In genomic region chr8:70766571-70767440, GRCm38 (mm10) we compare ENCODE assay signal across 8 mouse cellular contexts. TPM values are rescaled to one million over a fixed set of nuclear protein-coding genes. Genes with fewer than 3 reads are reported as not detected.
DNase-seq lines count a peak whose midpoint lies in the region; ATAC-seq lines count a peak whose summit lies in the region.

No protein-coding gene starts in this region.

- ATAC-seq in forebrain, embryonic 15.5 days (replicated peaks), result no peak
- peak; percentile 20; the same call in 1 of the 2 replicates for ATAC-seq in hindbrain, embryonic 11.5 days (ENCODE audit: low FRiP score)
- peak; percentile 17; the same call in 1 of the 2 replicates for ATAC-seq in limb, embryonic 15.5 days (ENCODE audit: insufficient number of reproducible peaks, low FRiP score, low TSS enrichment, low read depth)
- no peak for ATAC-seq in midbrain, embryonic 15.5 days (replicated peaks)

- DNase-seq in NIH3T3 (ENCODE audit: low read depth), result peak; percentile 88
- peak; percentile 78 for DNase-seq in c-Kit-positive CD71-positive TER-119-positive erythroid progenitor cells, embryonic 14.5 days (ENCODE audit: low spot score)
- peak; percentile 53 for DNase-seq in hindbrain, embryonic 11.5 days (ENCODE audit: low spot score)
- DNase-seq in urinary bladder, postnatal 36 days (ENCODE audit: low spot score in 2 of 2), result peak; percentile 78 to 84
- no peak for DNase-seq in thymus, postnatal 25 days

- H3K27me3 ChIP-seq in forebrain, embryonic 15.5 days, result 0 out of 2 replicates have a peak, but pooled peaks cover 5% of the 10 kb centered on the region
- H3K27me3 ChIP-seq in hindbrain, embryonic 11.5 days (ENCODE audit: control insufficient read depth, insufficient read depth, low read length), result no peaks in the 10 kb centered on the region
- no peaks in the 10 kb centered on the region for H3K27me3 ChIP-seq in limb, embryonic 15.5 days
- H3K27me3 ChIP-seq in midbrain, embryonic 15.5 days (replicated peaks), result peaks cover 16% of the 10 kb centered on the region; the same call in 1 of the 2 replicates

- 10% methylated on average over 21 of the region's 21 CpGs for WGBS in forebrain, embryonic 15.5 days
- 9% methylated on average over 21 of the region's 21 CpGs for whole genome bisulfite sequencing in hindbrain, embryonic 11.5 days
- 8% methylated on average over 21 of the region's 21 CpGs for WGBS in limb, embryonic 15.5 days
- WGBS in midbrain, embryonic 15.5 days, result 9% methylated on average over 21 of the region's 21 CpGs

- peak overlapping the region; percentile 19 for H3K4me3 ChIP-seq in forebrain, embryonic 15.5 days
- H3K4me3 ChIP-seq in hindbrain, embryonic 11.5 days (ENCODE audit: low read depth, low read length), result peak overlapping the region; percentile 17; the same call in 1 of the 2 replicates
- peak overlapping the region; percentile 44 for H3K4me3 ChIP-seq in limb, embryonic 15.5 days
- peak overlapping the region; percentile 6; the same call in 1 of the 2 replicates for H3K4me3 ChIP-seq in midbrain, embryonic 15.5 days

- peak overlapping the region; percentile 43 for H3K9ac ChIP-seq in forebrain, embryonic 15.5 days (replicated peaks)
- peak overlapping the region; percentile 31; the same call in 1 of the 2 replicates for H3K9ac ChIP-seq in hindbrain, embryonic 11.5 days (ENCODE audit: low read depth, low read length)
- peak overlapping the region; percentile 39 for H3K9ac ChIP-seq in limb, embryonic 15.5 days
- peak overlapping the region; percentile 9; the same call in 1 of the 2 replicates for H3K9ac ChIP-seq in midbrain, embryonic 15.5 days

- peak overlapping the region; percentile 42 for H3K4me2 ChIP-seq in forebrain, embryonic 15.5 days (replicated peaks)
- peak overlapping the region; percentile 42 for H3K4me2 ChIP-seq in hindbrain, embryonic 11.5 days (replicated peaks; ENCODE audit: low read depth, low read length)
- peak overlapping the region; percentile 88 for H3K4me2 ChIP-seq in limb, embryonic 15.5 days
- H3K4me2 ChIP-seq in midbrain, embryonic 15.5 days, result peak overlapping the region; percentile 37

- H3K27ac ChIP-seq in forebrain, embryonic 15.5 days (replicated peaks), result no peak overlapping the region
- no peak overlapping the region for H3K27ac ChIP-seq in hindbrain, embryonic 11.5 days (ENCODE audit: low read depth, low read length)
- H3K27ac ChIP-seq in limb, embryonic 15.5 days, result peak overlapping the region; percentile 34; the same call in 1 of the 2 replicates
- no peak overlapping the region for H3K27ac ChIP-seq in midbrain, embryonic 15.5 days

- H3K4me1 ChIP-seq in forebrain, embryonic 15.5 days, result peaks cover 13% of the 10 kb centered on the region
- peaks cover 8% of the 10 kb centered on the region for H3K4me1 ChIP-seq in hindbrain, embryonic 11.5 days (replicated peaks; ENCODE audit: control insufficient read depth, insufficient read depth, low read length)
- H3K4me1 ChIP-seq in limb, embryonic 15.5 days, result peaks cover 28% of the 10 kb centered on the region
- peaks cover 16% of the 10 kb centered on the region for H3K4me1 ChIP-seq in midbrain, embryonic 15.5 days

- peaks cover 39% of the 10 kb centered on the region for H3K36me3 ChIP-seq in forebrain, embryonic 15.5 days
- peaks cover 7% of the 10 kb centered on the region; the same call in 1 of the 2 replicates for H3K36me3 ChIP-seq in hindbrain, embryonic 11.5 days (ENCODE audit: control insufficient read depth, insufficient read depth, low read length)
- peaks cover 40% of the 10 kb centered on the region for H3K36me3 ChIP-seq in limb, embryonic 15.5 days
- H3K36me3 ChIP-seq in midbrain, embryonic 15.5 days (replicated peaks), result peaks cover 31% of the 10 kb centered on the region

- no peaks in the 10 kb centered on the region for H3K9me3 ChIP-seq in forebrain, embryonic 15.5 days
- H3K9me3 ChIP-seq in hindbrain, embryonic 11.5 days (ENCODE audit: control insufficient read depth, low read length), result no peaks in the 10 kb centered on the region
- no peaks in the 10 kb centered on the region for H3K9me3 ChIP-seq in limb, embryonic 15.5 days
- no peaks in the 10 kb centered on the region for H3K9me3 ChIP-seq in midbrain, embryonic 15.5 days

RNA-seq across cellular contexts. Expression of gene Mpv17l2, which starts 6.1 kb away (rescaled TPM):
- 51.5 and 57.7 TPM in 2 replicates for polyA plus RNA-seq in forebrain, embryonic 15.5 days (2015; fragmentation: Nextera tagmentation; extraction: Ambion mirVana)
- polyA plus RNA-seq in hindbrain, embryonic 11.5 days (2014; fragmentation: Nextera tagmentation; extraction: Ambion mirVana), result 38.7 and 40.6 TPM in 2 replicates
- polyA plus RNA-seq in limb, embryonic 15.5 days (2015; fragmentation: Nextera tagmentation; extraction: Ambion mirVana), result 41.9 and 46.1 TPM in 2 replicates
- polyA plus RNA-seq in midbrain, embryonic 15.5 days (2015; fragmentation: Nextera tagmentation; extraction: Ambion mirVana), result 36.6 and 38.4 TPM in 2 replicates

RNA-seq across cellular contexts. Expression of gene Pik3r2, which starts 9.7 kb away (rescaled TPM):
- 126 and 127 TPM in 2 replicates for polyA plus RNA-seq in forebrain, embryonic 15.5 days (2015; fragmentation: Nextera tagmentation; extraction: Ambion mirVana)
- 31.5 and 36.5 TPM in 2 replicates for polyA plus RNA-seq in hindbrain, embryonic 11.5 days (2014; fragmentation: Nextera tagmentation; extraction: Ambion mirVana)
- polyA plus RNA-seq in limb, embryonic 15.5 days (2015; fragmentation: Nextera tagmentation; extraction: Ambion mirVana), result 85.8 and 91.4 TPM in 2 replicates
- polyA plus RNA-seq in midbrain, embryonic 15.5 days (2015; fragmentation: Nextera tagmentation; extraction: Ambion mirVana), result 113 TPM in 2 replicates

RNA-seq across cellular contexts. Expression of gene Rab3a, which starts 12.3 kb away (rescaled TPM):
- 319 and 328 TPM in 2 replicates for polyA plus RNA-seq in forebrain, embryonic 15.5 days (2015; fragmentation: Nextera tagmentation; extraction: Ambion mirVana)
- 91.5 and 94.3 TPM in 2 replicates for polyA plus RNA-seq in hindbrain, embryonic 11.5 days (2014; fragmentation: Nextera tagmentation; extraction: Ambion mirVana)
- 17.1 and 19.4 TPM in 2 replicates for polyA plus RNA-seq in limb, embryonic 15.5 days (2015; fragmentation: Nextera tagmentation; extraction: Ambion mirVana)
- 473 and 487 TPM in 2 replicates for polyA plus RNA-seq in midbrain, embryonic 15.5 days (2015; fragmentation: Nextera tagmentation; extraction: Ambion mirVana)

RNA-seq across cellular contexts. Expression of gene Mast3, which starts 38.0 kb away (rescaled TPM):
- 24.6 and 25.0 TPM in 2 replicates for polyA plus RNA-seq in forebrain, embryonic 15.5 days (2015; fragmentation: Nextera tagmentation; extraction: Ambion mirVana)
- 11.2 and 12.3 TPM in 2 replicates for polyA plus RNA-seq in hindbrain, embryonic 11.5 days (2014; fragmentation: Nextera tagmentation; extraction: Ambion mirVana)
- polyA plus RNA-seq in limb, embryonic 15.5 days (2015; fragmentation: Nextera tagmentation; extraction: Ambion mirVana), result 13.8 and 14.4 TPM in 2 replicates
- 26.4 and 26.9 TPM in 2 replicates for polyA plus RNA-seq in midbrain, embryonic 15.5 days (2015; fragmentation: Nextera tagmentation; extraction: Ambion mirVana)

RNA-seq across cellular contexts. Expression of gene Il12rb1, which starts 41.4 kb away (rescaled TPM):
- 0.08 and 0.18 TPM in 2 replicates for polyA plus RNA-seq in forebrain, embryonic 15.5 days (2015; fragmentation: Nextera tagmentation; extraction: Ambion mirVana)
- 0.08 TPM in 1 of 2 replicates, not detected in the other for polyA plus RNA-seq in hindbrain, embryonic 11.5 days (2014; fragmentation: Nextera tagmentation; extraction: Ambion mirVana)
- 0.13 and 0.35 TPM in 2 replicates for polyA plus RNA-seq in limb, embryonic 15.5 days (2015; fragmentation: Nextera tagmentation; extraction: Ambion mirVana)
- polyA plus RNA-seq in midbrain, embryonic 15.5 days (2015; fragmentation: Nextera tagmentation; extraction: Ambion mirVana), result 0.10 and 0.36 TPM in 2 replicates

Comparison
In these comparisons a context has a peak if more than half of its experiments do, and no peak if none do; other contexts are left out.
1. ATAC-seq: peak in hindbrain, embryonic 11.5 days (single experiment) and limb, embryonic 15.5 days (single experiment); none in forebrain, embryonic 15.5 days (single experiment) and midbrain, embryonic 15.5 days (single experiment).
2. H3K4me2 ChIP-seq: peak in every context shown above with its lines; median percentile 88 in limb, embryonic 15.5 days; 42 in forebrain, embryonic 15.5 days; 42 in hindbrain, embryonic 11.5 days; 37 in midbrain, embryonic 15.5 days.
3. Peak in every context shown above with its lines, with median percentiles within 50 percentile points of each other: H3K4me3 ChIP-seq and H3K9ac ChIP-seq.